Mouse (Mus musculus) thymus, adult 2 months (tissue): ENCODE measurements around the gene Ptprd.

Experiments
- CTCF ChIP-seq: fragments of 200-500 bp; IDR thresholded peaks from 2 replicates; pipeline ENCODE4 v1.5.1; 2012; ENCODE audit warnings: mild to moderate bottlenecking, control low read depth, low read length, moderate library complexity, borderline replicate concordance; ENCODE audit not compliant: control insufficient read depth, poor library complexity, insufficient read depth; ENCODE audit errors: extremely low read depth
- POLR2A ChIP-seq: fragments of 200-500 bp; IDR thresholded peaks from 2 replicates; pipeline ENCODE4 v1.6.1; 2012; ENCODE audit warnings: mild to moderate bottlenecking, low read length, control low read depth, moderate library complexity; ENCODE audit not compliant: control insufficient read depth, poor library complexity, insufficient read depth; ENCODE audit errors: extremely low read depth

DNA sequence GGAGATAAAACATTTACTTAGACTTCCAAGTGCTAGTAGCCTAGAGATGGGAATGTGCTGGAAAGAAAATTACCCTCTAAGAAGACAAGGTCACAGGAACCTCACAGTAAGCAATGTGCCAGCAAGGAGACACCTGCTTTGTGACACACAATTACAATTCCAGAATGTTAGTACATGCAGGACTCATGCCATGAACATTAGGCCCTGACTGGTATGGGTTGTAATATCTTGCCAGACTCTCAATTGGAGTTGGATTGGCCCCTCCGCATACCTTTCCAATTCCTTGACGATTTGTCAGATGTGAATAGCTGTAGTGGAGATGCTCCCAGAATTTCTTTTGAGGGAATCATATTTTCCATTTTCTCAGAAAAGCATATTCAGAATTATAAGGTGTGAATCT is 547.0 kb downstream of the Ptprd start:
- TF ChIP-seq CTCF, result no peak
- no peak for TF ChIP-seq POLR2A
